Mouse (Mus musculus): ENCODE results near the gene Kazald1.

Gene Kazald1

DNA sequence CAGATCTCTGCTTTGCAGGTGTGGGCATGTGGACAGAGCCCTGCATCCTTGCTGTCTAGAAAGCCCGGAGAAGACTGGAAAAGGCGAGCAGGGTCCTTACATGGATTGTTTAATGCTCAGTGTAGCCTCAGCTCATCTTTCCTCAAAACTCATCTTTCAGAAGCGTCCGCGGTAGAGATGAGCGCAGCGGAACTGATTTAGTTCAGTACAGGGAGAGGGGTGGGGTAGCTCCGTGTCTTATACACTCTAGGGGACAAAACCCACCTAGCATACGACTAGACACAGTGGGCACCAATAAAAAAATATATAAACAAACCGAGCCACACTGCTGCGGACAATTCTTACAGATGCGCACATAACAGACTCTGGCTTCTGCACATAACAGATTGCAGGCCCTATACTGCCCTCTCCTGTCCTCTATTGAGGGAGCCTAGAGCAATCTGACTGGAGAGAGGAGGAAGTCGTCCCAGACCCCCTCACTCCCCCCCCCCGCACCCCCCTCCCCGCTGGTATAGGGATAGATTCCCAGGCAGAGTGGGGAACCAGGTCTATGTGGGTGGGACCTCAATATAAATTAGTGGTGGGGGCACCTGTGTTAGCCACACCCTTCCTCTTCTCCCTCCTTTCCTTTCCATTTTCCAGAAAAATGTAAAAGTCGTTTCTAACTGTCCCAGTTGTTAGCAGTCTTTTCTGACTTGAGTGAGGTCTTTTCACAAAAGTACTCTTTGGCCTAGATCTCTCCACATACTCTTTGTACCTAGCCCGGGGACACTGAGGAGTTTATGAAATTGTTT is 4.1 kb downstream of the Kazald1 start:
- DNase-seq = no peak

GRCm38 (mm10) chr19:45079769-45080515 is 4.9 kb downstream of the Kazald1 start:
- peak; percentile 72 for DNase-seq

DNA sequence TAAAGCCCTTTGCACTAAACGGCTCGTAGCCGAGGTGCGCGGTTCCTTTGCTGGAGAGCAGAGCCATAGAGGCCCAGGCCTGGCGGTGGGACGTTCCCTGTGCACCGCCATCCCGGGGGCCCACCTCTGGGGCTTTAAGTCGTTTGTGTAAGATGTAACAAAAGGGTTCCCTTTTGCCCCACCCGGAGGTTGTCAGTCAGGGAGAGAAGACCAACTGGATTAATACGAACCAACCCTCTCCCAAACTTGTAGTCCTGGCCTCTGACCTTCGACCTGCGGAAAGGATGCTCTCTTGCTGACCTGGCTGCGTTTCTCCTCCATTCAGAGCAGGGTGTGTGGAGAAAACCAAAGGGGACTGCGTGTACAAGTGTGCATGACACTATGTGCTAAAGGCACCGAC is 5.7 kb downstream of the Kazald1 start:
- DNase-seq = peak; percentile 37

- peak; percentile 80 for DNase-seq
Observed at GRCm38 (mm10) chr19:45081279-45081678, 6.2 kb downstream of the Kazald1 start.

DNA sequence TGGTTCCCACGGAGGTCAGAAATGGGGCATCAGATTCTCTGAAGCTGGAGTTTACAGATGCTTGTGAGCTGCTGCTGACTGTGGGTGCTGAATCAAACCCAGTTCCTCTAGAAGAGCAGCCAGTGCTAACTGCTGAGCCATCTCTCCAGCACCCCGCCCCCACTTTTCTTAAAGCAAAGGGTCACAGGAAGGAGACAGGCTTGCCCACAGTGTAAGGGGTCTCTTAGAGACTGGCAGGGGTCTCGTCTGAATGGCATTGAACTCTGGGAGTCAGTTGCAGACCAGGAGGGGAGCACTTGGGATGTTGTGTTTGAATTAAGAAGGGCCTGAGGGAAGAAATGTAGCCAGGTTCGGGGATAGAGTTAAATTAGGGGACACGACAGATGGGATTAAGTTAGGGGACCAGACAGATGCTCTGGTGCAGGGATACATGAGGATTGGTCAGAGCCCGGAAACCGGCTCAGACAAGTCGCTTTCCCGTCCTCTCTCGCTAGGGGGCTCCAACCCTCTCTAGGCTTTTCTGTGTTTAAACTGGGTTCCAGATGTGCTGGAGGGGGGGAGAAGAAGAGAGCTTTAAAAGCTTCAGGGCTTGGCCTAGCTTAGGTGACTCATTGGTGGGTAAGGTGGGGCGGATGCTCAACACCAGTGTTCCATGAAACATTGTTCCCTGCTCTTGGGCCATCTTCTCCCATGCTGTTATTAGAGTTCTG is 7.0 kb downstream of the Kazald1 start:
- DNase-seq = peak; percentile 40

- DNase-seq = no peak
Observed at GRCm38 (mm10) chr19:45097868-45098267, 22.8 kb downstream of the Kazald1 start.

GRCm38 (mm10) chr19:45100486-45101270 is 25.6 kb downstream of the Kazald1 start:
- DNase-seq = no peak

DNA sequence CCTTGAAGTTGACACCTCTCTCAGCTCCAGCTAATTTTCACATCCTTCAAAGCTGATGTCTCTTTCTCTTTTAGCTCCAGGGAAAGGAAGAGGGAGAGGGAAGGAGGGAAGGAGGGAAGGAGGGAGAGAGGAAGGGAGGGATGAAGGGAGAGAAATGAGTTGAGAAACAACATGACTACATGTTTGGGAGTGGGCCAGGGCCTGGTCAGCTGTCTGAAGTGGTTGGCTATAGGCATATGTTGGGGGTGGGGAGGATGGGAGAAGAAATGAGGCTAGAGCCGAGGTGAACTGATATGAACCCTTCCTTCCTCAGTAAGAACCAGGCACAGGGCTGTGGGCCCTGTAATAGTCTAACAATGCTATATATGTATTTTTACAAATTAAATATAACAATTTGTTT is 30.6 kb downstream of the Kazald1 start:
- no peak for DNase-seq

DNA sequence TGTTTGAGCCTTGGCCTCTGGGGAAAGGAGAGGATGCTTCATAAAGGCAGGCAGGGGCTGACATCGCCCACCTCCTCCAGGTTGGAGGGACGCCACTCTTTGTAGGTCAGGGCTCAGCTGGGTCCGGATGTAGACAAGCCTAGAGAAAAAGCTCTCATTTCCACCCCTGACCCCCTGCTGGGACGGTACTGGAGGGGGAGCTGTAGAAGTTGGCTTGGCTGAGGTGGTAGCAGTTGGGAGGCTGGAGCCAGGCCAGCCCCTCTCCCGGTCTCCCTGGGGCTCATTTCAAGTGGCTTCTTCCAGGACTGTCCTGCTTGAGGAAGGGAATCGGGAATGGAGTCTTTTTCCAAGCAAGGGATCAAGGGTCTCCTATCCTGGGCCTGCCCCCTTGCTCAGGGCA is 31.6 kb downstream of the Kazald1 start:
- DNase-seq = no peak

GRCm38 (mm10) chr19:45110681-45111080 is 35.6 kb downstream of the Kazald1 start:
- no peak for DNase-seq

DNA sequence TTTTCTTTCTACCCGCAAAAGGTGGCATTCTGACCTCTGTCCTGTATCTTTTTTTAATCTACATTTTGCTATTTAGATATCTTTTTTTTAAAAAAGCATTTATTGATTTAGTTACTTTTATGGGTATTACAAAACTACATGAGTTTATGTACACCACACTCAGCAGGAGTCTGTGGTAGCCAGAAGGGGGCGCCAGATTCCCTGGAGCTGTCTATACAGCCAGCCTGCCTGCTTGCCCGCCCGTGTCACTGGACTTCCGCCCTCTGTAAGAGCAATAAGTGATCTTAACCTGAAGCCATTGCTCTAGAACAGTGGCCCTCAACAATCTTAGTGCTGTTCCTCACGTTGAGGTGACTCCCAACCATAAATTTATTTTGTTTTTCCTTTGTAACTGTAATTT is 37.4 kb downstream of the Kazald1 start:
- DNase-seq = no peak

DNA sequence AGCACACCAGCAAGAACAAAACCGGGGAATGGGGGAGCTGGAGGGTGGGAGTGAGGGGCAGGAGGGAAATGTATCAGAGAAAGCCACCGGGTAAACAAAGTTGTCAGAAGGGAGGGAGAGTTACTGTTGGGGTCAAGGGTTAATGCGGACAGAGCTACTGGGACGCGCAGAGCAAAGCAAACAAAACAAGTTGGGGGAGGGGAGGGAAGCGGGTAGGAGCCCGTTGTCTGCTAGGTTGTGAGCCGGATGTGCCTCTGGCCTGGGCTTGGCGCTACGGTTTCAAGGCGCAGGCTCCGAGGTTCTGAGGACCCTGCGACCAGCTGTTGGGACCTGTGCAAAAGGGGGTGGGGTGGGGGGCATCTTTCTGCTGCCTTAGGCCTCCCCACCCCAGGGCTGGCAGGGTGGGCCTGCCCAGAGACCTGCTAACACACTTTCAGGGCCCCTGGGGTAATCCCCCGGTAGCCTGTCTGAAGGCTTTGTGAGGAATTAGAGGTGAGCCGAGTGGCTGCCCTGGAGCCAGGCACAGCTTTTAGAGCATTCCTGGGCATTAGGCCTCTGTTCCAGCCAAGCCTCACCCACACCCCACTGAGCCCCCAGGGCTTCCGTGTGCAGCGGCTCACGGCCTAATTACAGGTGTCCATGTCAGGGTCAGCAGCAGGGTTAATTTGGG is 38.9 kb downstream of the Kazald1 start:
- no peak for DNase-seq

DNA sequence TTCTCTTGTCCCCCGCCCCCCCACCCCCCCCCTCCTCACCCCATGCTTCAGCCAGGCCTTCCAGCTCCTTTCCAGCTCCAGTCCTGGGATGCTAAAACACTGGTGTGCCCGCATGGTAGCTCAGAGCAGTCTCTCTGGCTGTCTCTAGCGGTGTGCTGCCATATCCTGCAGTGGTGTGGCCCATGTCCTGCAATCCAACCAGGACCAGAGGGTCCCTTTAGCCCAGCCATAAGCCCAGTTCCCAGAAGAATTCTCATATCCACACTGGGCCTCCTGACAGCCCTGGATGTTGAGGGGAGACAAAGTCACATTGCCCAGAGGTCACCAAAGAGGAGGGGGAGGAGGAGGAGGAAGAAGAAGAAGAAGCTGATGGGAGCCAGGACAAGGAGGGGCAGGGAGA is 39.7 kb downstream of the Kazald1 start:
- no peak for DNase-seq

- peak; percentile 17 for DNase-seq
Observed at GRCm38 (mm10) chr19:45116798-45117197, 41.8 kb downstream of the Kazald1 start.

All from cerebellum, adult 8-10 months (tissue).